In the genomic region with DNA sequence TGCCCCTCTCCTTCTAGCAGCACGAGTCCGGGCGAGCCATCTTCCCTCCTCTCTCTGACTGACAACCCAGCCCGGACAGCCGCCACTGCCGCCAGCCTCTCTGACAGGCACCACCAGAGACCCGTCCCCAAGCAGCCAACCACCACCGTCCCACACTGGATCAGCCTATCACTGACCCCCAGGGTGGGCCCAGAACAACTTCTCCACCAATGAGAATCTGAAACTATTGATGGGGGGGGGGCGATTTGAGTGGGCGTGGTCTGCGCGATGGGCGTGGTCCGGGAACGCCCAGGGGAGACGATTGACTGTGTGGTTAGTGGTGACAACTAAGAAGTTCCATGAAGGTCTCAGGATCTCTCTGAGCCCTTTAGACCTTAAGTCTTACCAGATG, we compare ENCODE assay signal across 8 mouse cellular contexts. TPM values are rescaled to one million over a fixed set of nuclear protein-coding genes. Genes with fewer than 3 reads are reported as not detected.
DNase-seq lines count a peak whose midpoint lies in the region; ATAC-seq lines count a peak whose summit lies in the region.

Gene Fam126a (minus strand): TSS at position 112 of the 391 bp plus-strand sequence.

- DNase-seq in c-Kit-negative CD71-positive TER-119-positive erythroid progenitor cells, embryonic 14.5 days (ENCODE audit: low read depth, low spot score): peak; percentile 88
- peak; percentile 84 for DNase-seq in fibroblast of lung, adult 2 months (ENCODE audit: low read depth)
- DNase-seq in kidney, postnatal 25 days: peak; percentile 94 to 98
- peak; percentile 93 for DNase-seq in telencephalon, adult 2 months (ENCODE audit: low read depth, low spot score)

- WGBS in heart, embryonic 15.5 days: under 1% methylated on average over 16 of the region's 16 CpGs
- under 1% methylated on average over 16 of the region's 16 CpGs for WGBS in liver, embryonic 15.5 days (ENCODE audit: insufficient replicate concordance)
- WGBS in neural tube, embryonic 12.5 days: under 1% methylated on average over 16 of the region's 16 CpGs

- peak within 1 kb of the TSS; percentile 89 for H3K27ac ChIP-seq in heart, embryonic 15.5 days
- peak within 1 kb of the TSS; percentile 96 for H3K27ac ChIP-seq in liver, embryonic 15.5 days (replicated peaks)
- H3K27ac ChIP-seq in neural tube, embryonic 12.5 days: peak within 1 kb of the TSS; percentile 67

- H3K9me3 ChIP-seq in heart, embryonic 15.5 days (replicated peaks): no peaks in the 10 kb centered on the region
- no peaks in the 10 kb centered on the region for H3K9me3 ChIP-seq in liver, embryonic 15.5 days (replicated peaks)
- no peaks in the 10 kb centered on the region for H3K9me3 ChIP-seq in neural tube, embryonic 12.5 days

- H3K4me1 ChIP-seq in heart, embryonic 15.5 days (replicated peaks): peaks cover 12% of the 10 kb centered on the region
- peaks cover 36% of the 10 kb centered on the region for H3K4me1 ChIP-seq in liver, embryonic 15.5 days (replicated peaks)
- no peaks in the 10 kb centered on the region for H3K4me1 ChIP-seq in neural tube, embryonic 12.5 days

- peak within 1 kb of the TSS; percentile 92 for H3K9ac ChIP-seq in heart, embryonic 15.5 days
- peak within 1 kb of the TSS; percentile 100 for H3K9ac ChIP-seq in liver, embryonic 15.5 days
- H3K9ac ChIP-seq in neural tube, embryonic 12.5 days: peak within 1 kb of the TSS; percentile 88

- H3K36me3 ChIP-seq in heart, embryonic 15.5 days: no peaks in the 10 kb centered on the region
- H3K36me3 ChIP-seq in liver, embryonic 15.5 days (replicated peaks): peaks cover 15% of the 10 kb centered on the region
- H3K36me3 ChIP-seq in neural tube, embryonic 12.5 days: no peaks in the 10 kb centered on the region; the same call in 1 of the 2 replicates

- H3K4me2 ChIP-seq in heart, embryonic 15.5 days: peak within 1 kb of the TSS; percentile 87
- peak within 1 kb of the TSS; percentile 78 for H3K4me2 ChIP-seq in liver, embryonic 15.5 days
- peak within 1 kb of the TSS; percentile 81 for H3K4me2 ChIP-seq in neural tube, embryonic 12.5 days (replicated peaks)

- H3K27me3 ChIP-seq in heart, embryonic 15.5 days: no peaks in the 10 kb centered on the region
- no peaks in the 10 kb centered on the region for H3K27me3 ChIP-seq in liver, embryonic 15.5 days
- no peaks in the 10 kb centered on the region for H3K27me3 ChIP-seq in neural tube, embryonic 12.5 days (replicated peaks)

- peak within 1 kb of the TSS; percentile 99 for H3K4me3 ChIP-seq in heart, embryonic 15.5 days
- peak within 1 kb of the TSS; percentile 100 for H3K4me3 ChIP-seq in liver, embryonic 15.5 days (replicated peaks)
- peak within 1 kb of the TSS; percentile 91 for H3K4me3 ChIP-seq in neural tube, embryonic 12.5 days

- peak; percentile 95 for ATAC-seq in CD4-positive, CD25-positive, alpha-beta regulatory T cell, adult 4 months
- ATAC-seq in heart, embryonic 15.5 days (replicated peaks; ENCODE audit: insufficient number of reproducible peaks, insufficient read depth, low FRiP score, low read depth): peak; percentile 100
- peak; percentile 100 for ATAC-seq in liver, embryonic 15.5 days (ENCODE audit: insufficient read depth)
- ATAC-seq in neural tube, embryonic 12.5 days (ENCODE audit: low FRiP score, low read depth): peak; percentile 100

RNA-seq across cellular contexts. Expression of gene Fam126a, which starts in this region (rescaled TPM):
- polyA plus RNA-seq in CD4-positive, CD25-positive, alpha-beta regulatory T cell, adult 4 months (2017; shearing (Covaris generic)): 1 to 10 TPM; 8.7 TPM
- polyA plus RNA-seq in heart, embryonic 15.5 days (2015; fragmentation: Nextera tagmentation; extraction: Ambion mirVana): 33.9 and 34.5 TPM in 2 replicates
- polyA plus RNA-seq in liver, embryonic 15.5 days (2015; fragmentation: Nextera tagmentation; extraction: Ambion mirVana): 55.0 and 56.9 TPM in 2 replicates
- polyA plus RNA-seq in neural tube, embryonic 12.5 days (2016; fragmentation: Nextera tagmentation; extraction: Ambion mirVana): 41.0 and 42.6 TPM in 2 replicates

Comparison
In these comparisons a context has a peak if more than half of its experiments do, and no peak if none do; other contexts are left out.
1. Peak in every context shown above with its lines: DNase-seq, ATAC-seq, H3K4me3 ChIP-seq and H3K27ac ChIP-seq.